Mouse (Mus musculus): ENCODE measurements around the gene Etv5.

Gene Etv5

GRCm38 (mm10) chr16:22430211-22430951, 9.1 kb downstream of the Etv5 start:
- DNase-seq (ENCODE audit: low spot score in 2 of 2): peak; percentile 50 to 64

- no peak for DNase-seq (ENCODE audit: low spot score in 2 of 2)
These were observed 10.1 kb downstream of the Etv5 start for GRCm38 (mm10) chr16:22429377-22429776.

- DNase-seq (ENCODE audit: low spot score in 2 of 2): peak; percentile 80 to 87
These were observed 10.6 kb downstream of the Etv5 start for GRCm38 (mm10) chr16:22428853-22429341.

GRCm38 (mm10) chr16:22426866-22427265, 12.7 kb downstream of the Etv5 start:
- DNase-seq (ENCODE audit: low spot score in 2 of 2): no peak

GRCm38 (mm10) chr16:22422256-22422655, 17.3 kb downstream of the Etv5 start:
- DNase-seq (ENCODE audit: low spot score in 2 of 2): no peak

- DNase-seq (ENCODE audit: low spot score in 2 of 2): no peak
These were observed 21.6 kb downstream of the Etv5 start for GRCm38 (mm10) chr16:22417931-22418330.

- DNase-seq (ENCODE audit: low spot score in 2 of 2): no peak
These were observed 22.5 kb downstream of the Etv5 start for GRCm38 (mm10) chr16:22417044-22417443.

GRCm38 (mm10) chr16:22416140-22416848, 23.2 kb downstream of the Etv5 start:
- DNase-seq (ENCODE audit: low spot score in 2 of 2): no peak

- DNase-seq (ENCODE audit: low spot score in 2 of 2): no peak
These were observed 25.2 kb downstream of the Etv5 start for GRCm38 (mm10) chr16:22414205-22414754.

- DNase-seq (ENCODE audit: low spot score in 2 of 2): no peak
These were observed 26.9 kb downstream of the Etv5 start for GRCm38 (mm10) chr16:22412459-22413229.

- no peak for DNase-seq (ENCODE audit: low spot score in 2 of 2)
These were observed 27.8 kb downstream of the Etv5 start for GRCm38 (mm10) chr16:22411764-22412163.

- no peak for DNase-seq (ENCODE audit: low spot score in 2 of 2)
These were observed 29.5 kb downstream of the Etv5 start for GRCm38 (mm10) chr16:22410000-22410399.

GRCm38 (mm10) chr16:22408642-22409360, 30.7 kb downstream of the Etv5 start:
- no peak for DNase-seq (ENCODE audit: low spot score in 2 of 2)

GRCm38 (mm10) chr16:22406747-22407146, 32.8 kb downstream of the Etv5 start:
- DNase-seq (ENCODE audit: low spot score in 2 of 2): no peak

- DNase-seq (ENCODE audit: low spot score in 2 of 2): no peak
These were observed 33.5 kb downstream of the Etv5 start for GRCm38 (mm10) chr16:22406050-22406449.

- no peak for DNase-seq (ENCODE audit: low spot score in 2 of 2)
These were observed 34.0 kb downstream of the Etv5 start for GRCm38 (mm10) chr16:22405492-22405891.

GRCm38 (mm10) chr16:22403715-22404114, 35.8 kb downstream of the Etv5 start:
- DNase-seq (ENCODE audit: low spot score in 2 of 2): no peak

- DNase-seq (ENCODE audit: low spot score in 2 of 2): no peak
These were observed 36.9 kb downstream of the Etv5 start for GRCm38 (mm10) chr16:22402600-22402999.

GRCm38 (mm10) chr16:22400226-22400625, 39.3 kb downstream of the Etv5 start:
- no peak for DNase-seq (ENCODE audit: low spot score in 2 of 2)

GRCm38 (mm10) chr16:22398784-22399453, 40.6 kb downstream of the Etv5 start:
- DNase-seq (ENCODE audit: low spot score in 2 of 2): no peak

GRCm38 (mm10) chr16:22398354-22398753, 41.2 kb downstream of the Etv5 start:
- DNase-seq (ENCODE audit: low spot score in 2 of 2): no peak

Measured in frontal cortex, postnatal 10 days (tissue).